Mouse (Mus musculus) spleen, adult 2 months (tissue): ENCODE measurements around the gene Snx29.

Experiments used
- CTCF ChIP-seq: fragments of 200-500 bp; IDR thresholded peaks from 2 replicates; pipeline ENCODE4 v1.5.1; 2011; ENCODE audit warnings: mild to moderate bottlenecking, inconsistent platforms; ENCODE audit not compliant: insufficient read depth, insufficient read length, insufficient replicate concordance; ENCODE audit errors: extremely low read depth
- POLR2A ChIP-seq: fragments of 200-500 bp; IDR thresholded peaks from 2 replicates; pipeline ENCODE4 v1.6.1; 2011; ENCODE audit warnings: low read depth, low read length, inconsistent platforms

DNA sequence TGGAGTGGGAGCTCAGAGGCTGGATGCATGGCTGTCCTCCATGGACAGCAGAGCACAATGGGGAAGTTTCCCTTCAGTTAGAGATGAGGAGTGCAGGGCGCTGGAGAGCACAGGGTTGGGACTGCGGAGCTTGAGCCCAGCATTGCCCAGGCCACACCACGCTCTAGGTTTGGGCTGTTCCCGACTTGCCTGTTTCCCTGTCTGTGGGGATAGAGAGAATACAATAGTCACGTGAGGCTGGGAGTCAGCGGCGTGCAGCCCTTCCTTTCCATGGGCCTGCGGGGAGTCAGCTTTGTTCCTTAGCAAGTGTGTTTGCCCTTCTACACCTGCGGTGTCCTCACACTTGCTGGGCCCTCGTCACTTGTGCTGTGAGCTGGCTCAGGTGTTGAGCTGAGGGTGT is 37.2 kb downstream of the Snx29 start:
- TF ChIP-seq CTCF (no peak), POLR2A (no peak)
